Mouse (Mus musculus) kidney, adult 8-10 months (tissue): ENCODE measurements at regions not wholly inside any gene's neighbourhood (a gene's known extent, or its start where the extent isn't known, plus 50 kb on each side); places are given as distances from the start of the nearest gene placed in this dataset.

Experiments used
- DNase-seq, 2 experiments: peaks; one replicate each; pipeline ENCODE4 v3.0.0; 2022

DNA sequence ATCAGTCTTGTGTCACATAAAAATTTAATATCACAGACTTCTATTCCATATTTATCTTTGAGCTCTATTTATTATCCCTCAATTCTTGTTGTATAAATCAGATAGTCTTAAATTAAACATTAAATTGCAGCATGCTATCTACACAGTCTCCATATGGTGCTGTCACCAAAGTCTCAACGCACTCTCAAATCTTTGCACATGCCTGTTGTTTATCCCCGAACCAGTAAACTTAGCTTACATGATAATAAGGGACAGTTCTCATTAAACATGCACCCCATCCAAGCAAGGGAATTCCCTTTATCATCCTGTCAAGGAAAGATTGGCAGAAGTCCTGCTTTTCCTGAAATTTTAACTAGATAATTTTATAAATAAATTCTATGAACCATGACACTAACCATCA lies 483.8 kb downstream of the Basp1 start:
- DNase-seq: no peak

DNA sequence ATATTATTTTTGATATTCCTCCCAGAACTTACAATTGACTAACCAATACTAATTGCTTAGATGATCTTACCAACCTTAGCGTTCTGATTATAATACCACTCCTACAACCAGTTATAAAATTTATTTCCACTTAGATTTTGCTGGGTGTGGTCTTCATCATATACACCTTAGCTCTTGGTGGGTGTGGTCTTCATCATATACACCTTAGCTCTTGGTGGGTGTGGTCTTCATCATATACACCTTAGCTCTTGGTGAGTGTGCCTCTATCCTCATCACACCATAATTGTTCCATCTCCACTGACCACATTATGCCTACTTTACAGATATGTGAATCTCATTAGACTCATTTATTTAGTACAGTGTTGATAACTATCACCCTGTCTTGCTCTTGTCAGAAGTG lies 501.7 kb downstream of the Basp1 start:
- DNase-seq: no peak

DNA sequence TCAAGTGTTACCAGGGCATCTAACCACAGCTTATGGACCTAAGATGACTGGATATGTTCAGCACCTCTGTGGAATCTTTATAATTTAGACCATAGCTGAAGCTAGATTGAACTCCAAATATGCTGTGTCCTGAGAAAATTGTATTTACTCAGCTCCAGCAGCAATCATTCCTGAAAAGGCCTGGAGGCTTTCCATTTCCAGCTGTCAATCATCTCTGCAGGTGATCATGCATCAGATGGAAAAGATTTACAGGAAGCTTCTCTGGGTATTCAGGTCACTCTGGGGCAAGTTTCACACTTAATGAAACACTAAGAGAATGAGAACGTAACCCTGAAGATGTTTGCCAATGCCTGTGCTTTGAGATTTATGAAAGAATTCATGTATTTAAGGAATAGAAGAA lies 502.1 kb downstream of the Basp1 start:
- no peak for DNase-seq

DNA sequence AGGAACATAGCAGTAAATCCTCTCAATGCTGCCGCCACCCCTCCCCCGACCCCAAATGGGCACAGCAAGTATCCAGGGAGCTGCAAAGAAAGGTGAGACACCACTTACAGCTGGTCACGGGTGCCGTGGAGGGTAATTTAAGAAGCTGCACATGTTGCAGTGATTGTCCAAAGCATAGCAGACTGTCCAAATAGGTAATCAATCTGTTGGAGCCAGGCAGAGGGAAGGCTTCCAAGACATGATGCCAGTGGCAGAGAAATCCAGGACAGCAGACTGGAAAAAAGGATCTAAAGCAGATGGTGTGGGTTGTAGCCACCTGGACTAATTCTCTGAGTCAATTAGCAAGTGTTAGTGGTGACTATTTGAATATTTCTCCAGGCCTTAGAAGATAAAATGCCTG lies 506.6 kb downstream of the Basp1 start:
- no peak for DNase-seq

DNA sequence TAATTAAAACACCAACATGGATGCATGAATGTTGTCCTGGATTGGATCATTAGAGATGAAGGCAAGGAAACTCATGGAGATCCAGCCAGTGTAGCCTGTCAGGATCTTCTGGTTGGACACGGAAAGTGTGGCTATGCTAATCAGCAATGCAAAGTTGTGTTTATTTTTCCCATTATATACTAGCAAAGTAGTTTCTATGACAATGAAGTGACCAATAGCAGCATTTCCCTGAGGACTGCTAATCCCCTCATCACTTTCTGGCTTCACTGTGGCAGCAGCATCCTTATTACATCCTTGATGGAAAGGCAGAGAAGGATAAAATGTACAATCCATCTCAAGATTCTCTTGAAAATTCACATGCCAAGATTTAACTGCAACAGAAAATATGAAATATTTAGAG lies 534.7 kb downstream of the Basp1 start:
- no peak for DNase-seq

DNA sequence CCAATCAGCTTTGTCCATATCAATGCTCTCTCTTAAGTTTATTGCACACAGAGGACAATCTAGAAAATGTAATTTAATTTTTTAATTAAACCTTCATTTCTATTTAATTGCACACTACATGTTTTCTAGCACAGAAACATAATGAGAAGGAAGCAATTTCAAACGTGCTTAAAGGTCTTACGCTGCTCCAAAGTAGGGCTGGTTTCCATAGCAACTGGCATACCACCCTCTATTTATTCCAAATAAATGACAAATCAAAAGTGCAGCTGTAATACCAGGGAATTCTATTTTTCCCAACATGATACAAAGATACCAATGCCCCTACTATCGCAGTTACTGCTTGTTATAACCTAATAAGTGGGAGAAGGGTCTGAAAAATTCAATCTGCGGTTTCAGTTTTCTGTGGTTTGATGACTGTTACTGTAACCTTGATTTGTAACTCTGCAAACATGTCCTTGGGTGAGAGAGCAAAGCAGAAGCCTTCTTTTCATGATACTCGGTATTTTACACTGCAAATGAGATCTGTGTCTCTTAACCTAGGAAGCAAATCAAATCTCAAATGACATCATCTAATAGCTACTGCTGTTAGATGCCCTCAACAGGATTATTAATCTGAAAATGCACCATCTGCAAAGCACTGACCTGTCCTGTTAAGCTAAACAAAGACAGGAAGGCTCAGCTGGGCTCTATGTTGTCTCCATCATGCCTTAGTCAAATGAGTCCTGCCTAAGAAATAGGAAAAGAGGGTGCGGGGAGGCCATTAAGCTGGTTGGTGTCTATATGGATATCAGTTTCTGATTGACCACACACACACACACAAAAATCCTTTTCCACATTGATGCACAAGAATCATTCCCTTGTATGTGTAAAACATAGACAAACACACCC lies 535.6 kb downstream of the Basp1 start:
- DNase-seq: no peak

DNA sequence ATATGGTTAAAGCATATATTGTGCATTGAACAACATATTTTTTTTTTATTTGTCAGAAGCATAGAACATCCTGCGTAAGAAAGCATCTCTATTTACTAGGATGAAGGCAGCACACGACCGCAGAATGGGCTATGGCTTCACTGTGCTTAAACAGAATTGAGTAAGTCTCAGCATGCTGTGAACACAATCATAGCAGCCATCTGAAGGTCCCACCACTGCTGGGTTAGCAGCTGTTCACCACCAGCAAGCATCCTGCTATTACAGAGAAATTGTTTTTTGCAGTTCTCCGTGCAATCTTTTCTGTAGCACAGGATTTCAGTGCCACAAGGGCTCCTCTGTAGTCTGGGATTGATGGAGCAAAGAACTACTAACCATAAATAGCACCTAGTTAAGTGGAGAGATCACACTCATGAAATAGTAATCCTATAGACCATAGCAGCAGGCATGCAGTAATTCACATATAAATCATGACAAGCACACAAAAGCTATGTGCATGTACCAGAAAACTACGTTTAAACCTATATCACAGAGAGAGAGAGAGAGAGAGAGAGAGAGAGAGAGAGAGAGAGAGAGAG lies 537.3 kb downstream of the Basp1 start:
- no peak for DNase-seq

DNA sequence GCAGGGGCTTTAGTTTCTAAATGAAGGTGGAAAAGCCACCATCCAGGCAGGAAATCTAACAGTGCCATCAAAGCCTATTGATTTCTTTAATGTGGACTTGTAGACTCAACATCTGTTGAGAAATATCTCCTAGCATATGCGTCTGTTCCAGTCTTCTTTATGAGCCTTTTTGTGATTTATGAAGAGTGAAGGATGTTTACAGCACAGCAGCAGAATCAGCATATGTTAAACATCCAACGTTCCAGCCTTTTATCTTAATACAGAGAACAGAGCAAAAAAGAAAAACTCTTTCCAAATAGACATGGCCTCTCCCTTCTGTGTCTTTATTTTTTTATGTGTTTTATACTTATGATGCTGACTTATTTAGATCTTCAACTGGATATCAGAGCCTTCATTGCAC lies 573.3 kb downstream of the Basp1 start:
- DNase-seq: no peak

DNA sequence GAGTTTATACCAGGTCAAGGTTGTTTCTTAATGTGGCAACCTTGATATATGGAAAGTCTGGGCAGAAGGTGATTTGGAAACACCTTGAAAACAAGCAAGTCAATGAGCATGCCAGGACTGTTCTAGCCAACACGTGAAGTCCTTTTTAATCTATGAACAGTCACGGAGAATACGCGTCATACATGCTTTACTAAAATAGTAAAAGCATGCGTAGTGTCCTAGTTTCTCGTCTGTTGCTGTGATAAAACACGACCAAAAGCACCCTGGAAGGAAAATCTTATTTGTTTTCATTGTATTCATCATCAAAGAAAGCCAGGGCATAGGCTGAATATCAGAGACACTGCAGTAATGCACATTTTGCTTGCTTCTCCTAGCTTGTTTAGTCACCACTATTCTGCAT lies 575.2 kb downstream of the Basp1 start:
- no peak for DNase-seq

DNA sequence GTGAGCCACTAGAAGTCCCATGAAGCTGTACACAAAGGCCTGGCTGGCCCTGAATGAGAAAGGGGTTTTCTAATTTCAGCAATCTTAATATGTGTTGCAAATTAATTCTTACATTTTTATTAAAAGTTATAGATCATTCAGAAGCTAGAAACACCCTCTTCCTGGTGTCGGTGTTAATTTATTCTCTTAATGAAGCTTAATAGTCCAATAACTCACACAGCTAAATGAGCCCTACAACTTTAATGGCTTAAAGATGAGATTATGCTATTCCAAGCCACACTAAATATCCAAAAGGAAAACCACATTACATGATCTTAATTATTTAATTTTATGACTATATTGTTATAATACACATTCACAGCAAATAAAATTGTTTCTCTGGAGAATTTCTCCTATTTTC lies 585.7 kb downstream of the Basp1 start:
- no peak for DNase-seq

DNA sequence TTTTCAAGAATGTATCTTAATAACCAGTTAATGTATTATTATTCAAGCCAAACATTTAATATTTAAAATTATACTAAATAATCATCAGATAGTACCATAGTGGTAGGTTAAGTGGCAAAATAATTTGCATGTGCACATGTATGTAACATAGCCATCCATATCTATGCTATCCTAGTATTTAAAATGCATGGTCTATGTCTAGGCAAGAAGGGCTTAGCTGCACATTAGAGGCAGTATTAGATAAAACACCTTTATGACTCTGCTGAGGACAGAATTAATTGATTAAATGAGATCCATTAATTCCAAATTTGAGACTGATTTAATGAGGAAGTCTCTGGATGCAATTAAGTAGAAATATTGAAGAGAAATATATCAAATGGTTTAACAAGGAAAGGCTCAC lies 586.3 kb downstream of the Basp1 start:
- DNase-seq: no peak

DNA sequence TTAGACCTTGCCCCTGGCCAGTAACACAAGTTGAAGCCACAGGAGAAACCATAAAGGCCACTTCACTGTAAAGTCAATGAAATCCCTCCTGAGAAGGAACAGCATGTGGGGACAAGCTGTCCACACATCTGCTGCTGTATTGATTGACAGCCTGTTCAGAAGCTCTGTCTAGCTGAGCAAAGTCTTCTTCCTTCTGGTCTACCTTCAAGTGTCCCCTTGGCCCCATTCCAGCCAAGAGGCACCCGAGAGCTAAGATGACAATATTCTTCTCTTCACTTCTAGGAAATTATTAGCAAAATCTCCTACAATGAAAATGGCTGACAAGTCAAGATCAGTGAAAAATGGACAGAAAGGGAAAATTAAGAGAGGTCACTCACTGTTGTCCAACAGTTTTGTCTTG lies 616.7 kb downstream of the Basp1 start:
- DNase-seq: no peak

DNA sequence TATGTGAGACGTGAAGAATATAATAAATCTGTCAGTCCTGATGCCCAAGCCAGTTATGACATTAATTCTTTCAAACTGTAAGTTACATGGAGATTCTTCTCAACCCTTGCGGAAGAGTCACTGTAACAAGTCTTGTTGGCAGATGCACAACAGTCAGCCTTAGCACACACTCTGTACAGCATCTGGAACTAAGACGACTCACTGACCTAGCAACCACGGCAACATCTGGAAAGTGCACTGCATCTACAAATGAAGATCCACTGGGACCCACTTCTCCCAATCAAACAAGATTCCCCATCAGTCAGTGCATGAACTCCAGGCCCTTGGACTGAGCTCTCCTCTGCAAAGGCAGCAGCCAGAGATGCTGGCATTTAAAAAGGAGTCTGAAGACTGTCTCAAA lies 620.2 kb downstream of the Basp1 start:
- DNase-seq: no peak

DNA sequence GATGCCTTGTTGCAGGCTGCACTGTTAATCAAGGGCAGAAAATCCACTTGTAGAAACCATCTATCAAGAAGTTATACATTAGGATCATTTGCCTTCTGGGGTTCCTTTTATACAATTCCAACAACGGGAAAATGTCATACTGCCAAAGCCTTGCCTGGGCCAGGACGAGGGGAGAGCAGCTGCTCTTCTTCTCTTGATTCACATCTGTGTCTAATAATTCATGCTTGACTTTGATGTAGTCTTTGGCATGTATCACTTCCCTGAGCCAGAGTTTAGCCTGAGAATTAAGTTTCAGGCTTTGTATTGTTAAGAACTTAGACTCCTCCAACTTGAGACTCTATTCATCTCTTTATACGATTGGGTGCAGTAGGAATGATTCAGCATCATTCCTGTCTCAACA lies 627.2 kb downstream of the Basp1 start:
- DNase-seq: no peak

DNA sequence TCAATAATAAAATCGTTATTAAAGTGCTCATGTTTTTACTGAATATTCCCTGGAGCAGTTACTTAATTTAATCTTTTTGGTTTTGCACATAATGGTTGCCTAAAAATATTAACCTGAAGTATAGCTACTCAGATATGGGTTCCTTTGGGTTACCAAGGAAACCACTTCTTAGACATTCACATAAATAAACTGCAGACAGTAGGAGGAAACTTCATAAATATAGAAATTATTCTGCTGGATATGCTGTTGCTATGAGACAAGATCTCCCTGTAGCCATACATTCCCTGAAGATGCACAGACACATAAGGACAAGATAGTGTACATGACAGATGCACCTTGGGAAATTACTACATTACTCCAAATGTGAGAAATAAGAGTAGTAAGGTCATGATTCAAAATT lies 635.3 kb downstream of the Basp1 start:
- no peak for DNase-seq

DNA sequence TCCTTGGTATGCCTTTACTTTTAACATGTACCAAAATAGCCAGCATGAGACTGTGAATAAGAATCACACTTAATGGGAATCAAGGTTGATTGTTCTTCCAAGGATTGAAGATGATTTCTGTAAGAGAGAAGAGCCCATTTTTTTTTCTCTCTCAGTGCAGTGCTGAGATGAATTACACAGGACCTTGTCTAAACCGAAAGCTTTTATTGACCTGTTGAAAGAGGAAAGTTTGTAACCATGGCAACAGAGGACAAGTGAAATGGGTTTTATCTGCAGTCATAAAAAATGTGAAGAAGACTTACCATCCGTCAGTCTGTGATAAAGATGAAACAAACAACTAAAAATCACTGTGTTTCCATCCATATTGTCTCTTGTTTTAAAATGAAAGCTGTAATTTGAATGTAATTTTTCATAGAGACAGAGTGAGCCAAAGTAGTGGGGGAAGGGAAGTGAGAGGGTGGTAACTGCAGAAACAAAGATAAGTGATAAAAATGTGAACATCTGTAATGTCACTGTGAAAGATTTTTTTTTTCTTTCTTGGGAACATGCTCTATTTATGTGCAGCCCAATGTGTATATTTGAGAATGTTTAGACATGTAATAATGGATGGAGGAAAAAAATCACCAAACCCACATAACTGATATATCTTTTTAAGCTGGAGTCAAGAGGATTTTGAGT lies 661.9 kb downstream of the Basp1 start:
- DNase-seq: no peak

DNA sequence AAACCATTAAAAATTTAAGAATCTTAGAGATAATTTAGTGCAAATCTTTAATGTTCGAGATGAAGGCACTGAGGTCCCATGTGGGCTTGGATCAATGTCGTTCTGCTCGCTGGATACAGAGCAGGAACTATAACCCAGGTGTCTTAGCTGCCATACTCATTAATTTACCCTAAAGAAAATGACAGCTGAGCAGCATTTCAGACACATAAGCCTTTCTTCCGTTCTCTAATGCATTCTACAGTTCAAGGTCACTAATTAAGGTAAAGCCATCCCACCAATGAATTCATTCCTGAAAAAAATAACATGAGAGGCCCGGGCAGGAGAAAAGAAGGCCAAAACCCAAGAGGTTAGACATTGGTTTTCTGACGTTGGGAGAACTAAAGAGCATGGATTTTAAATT lies 670.3 kb downstream of the Basp1 start:
- DNase-seq: no peak

DNA sequence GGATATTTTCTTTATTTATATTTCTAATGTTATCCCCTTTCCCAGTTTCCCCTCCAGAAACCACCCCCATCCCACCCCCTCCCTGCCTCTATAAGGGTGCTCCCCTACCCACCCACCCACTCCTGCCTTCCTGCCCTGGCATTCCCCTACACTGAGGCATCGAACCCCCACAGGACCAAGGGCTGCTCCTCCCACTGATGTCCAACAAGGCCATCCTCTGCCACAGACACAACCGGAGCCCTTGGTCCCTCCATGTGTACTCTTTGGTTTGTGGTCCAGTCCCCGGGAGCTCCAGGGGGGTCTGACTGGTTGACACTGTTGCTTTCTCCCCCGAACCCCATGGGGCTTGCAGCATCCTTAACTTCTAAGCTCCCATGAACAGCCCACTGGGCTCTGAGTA lies 688.4 kb downstream of the Basp1 start:
- no peak for DNase-seq

DNA sequence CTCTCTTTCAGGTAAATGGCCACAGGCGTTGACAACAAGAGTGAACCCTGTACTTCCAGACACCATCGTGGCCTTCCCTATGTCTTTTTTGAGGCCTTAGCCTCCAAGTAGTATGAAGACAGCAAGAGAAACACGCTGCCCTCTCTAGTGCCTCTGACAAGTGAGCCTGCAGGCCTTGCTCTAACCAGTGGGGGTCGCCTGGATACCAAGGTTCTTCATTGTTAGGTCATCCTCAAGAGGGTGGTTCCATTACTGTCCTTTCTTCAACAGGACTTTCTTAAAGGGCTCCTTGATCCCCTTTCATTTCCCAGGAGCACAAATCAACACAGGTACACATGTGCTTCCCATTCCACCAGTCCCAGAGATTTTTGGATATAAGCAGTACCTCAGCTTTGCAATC lies 688.9 kb downstream of the Basp1 start:
- DNase-seq: no peak

DNA sequence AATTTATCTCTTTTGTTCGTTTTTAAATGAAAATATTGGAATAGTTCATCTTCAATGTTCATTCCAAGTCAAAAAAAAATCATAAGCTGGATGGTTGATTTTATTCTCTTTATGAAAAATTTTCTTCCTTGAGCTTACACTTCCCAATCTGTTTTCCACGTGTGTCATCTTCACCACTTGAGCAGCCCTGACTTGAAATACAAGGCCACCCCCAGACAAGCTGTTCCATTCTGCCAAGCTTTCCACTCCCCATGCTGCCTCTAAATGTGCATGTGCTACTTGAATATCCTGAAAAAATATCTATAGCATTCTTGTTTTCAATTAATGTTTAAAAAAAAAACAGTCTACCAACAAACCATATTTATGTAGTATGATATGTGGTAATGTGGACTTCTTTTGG lies 693.2 kb downstream of the Basp1 start:
- no peak for DNase-seq

DNA sequence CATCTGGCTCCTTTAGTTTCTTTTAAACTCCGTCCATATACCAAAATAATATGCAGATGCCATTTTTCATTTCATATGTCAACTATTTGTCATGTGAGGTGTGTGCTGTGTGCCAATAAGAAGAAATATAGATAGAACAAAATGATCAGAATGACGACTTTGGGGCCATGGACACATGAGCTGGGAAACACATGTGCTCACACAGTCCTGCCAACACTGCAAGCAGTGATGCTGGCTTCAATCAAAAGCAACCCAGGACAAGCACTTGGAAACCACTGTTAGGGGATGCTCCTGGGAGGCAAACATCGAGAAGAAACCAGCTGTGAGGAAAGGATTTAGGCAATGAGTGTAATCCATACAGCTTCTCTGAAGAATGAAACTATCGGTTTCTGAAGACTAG lies 731.4 kb downstream of the Basp1 start:
- no peak for DNase-seq

DNA sequence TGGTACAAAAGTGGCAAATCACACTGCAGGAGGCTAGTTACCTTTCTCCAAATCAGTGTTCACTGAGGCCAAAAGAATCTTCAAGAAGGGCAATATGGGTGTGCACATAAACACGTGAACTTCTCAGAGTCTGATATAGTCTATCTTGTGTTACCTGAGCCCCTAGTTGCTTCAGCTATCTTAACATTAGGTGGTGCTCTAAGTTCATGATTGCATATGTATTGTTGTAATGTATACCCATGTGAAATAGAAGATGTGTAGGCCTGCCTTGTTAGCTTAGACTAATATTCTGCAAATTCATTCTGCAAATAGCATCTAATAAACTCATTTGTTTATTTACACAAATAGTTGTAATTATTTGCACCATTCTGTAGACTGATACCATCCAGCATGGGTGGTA lies 764.6 kb downstream of the Basp1 start:
- no peak for DNase-seq

DNA sequence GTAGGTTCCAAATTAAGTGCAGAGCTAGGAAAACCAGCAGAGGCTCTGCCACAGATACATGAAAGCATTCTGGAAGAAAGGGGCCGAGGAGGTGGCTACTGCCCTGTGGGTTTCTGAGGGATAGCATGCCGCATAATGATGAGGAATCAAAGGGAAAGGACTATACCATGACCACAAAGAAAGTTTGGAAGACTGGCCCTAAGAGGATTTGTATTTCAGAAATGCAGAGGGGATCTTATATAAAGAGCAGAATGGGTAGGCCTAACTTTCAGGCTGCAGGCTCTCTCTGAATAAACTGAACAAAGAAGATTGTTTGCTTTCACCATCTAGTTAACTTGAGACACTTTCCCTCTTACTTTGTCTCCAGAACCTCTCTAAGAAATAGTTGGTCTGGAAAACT lies 777.9 kb downstream of the Basp1 start:
- no peak for DNase-seq

DNA sequence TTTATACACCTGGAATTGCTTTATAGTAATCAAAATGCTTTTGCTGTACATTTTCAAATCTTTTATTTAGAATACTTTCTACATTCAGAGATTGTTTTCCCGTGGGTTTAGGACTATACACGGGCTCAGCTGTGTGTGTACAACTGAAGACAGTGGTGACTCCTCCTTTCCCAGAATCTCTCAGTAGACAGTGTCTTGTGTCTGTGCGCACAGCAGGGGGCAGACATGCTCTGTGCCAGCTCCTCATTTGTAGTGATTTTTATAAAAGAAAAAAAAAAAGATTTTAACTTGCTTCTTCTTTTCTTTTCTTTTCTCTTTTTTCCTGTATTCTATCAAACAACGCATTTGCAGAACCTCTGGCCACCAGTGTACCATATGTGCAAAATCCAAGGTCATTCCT lies 817.3 kb downstream of the Basp1 start:
- peak; percentile 1 to 28 for DNase-seq
